Mouse (Mus musculus) forebrain, embryonic 10.5 days (tissue): ENCODE data around the gene Cd248. TPM values are rescaled to one million over a fixed set of nuclear protein-coding genes. Genes with fewer than 3 reads are reported as not detected.
A peak's percentile ranks its signal among the peaks of the same experiment; 100 is the strongest.

Source experiments
- DNase-seq: peaks from one replicate; pipeline ENCODE4 v3.0.0-alpha.2; 2017; ENCODE audit warnings: low spot score; ENCODE audit errors: extremely low spot score
- H3K27ac ChIP-seq: fragments of 300-500 bp; sonication (generic); 2 replicates; pipeline ENCODE4 v1.5.1; 2016; ENCODE audit warnings: mild to moderate bottlenecking
- H3K27me3 ChIP-seq: fragments of 300-500 bp; sonication (generic); 2 replicates; pipeline ENCODE4 v1.6.1; 2016; ENCODE audit warnings: mild to moderate bottlenecking; ENCODE audit not compliant: poor library complexity, severe bottlenecking
- H3K36me3 ChIP-seq: fragments of 300-500 bp; sonication (generic); replicated peaks from 2 replicates; pipeline ENCODE4 v1.6.1; 2016; ENCODE audit warnings: mild to moderate bottlenecking, moderate library complexity
- H3K4me1 ChIP-seq: fragments of 300-500 bp; sonication (generic); 2 replicates; pipeline ENCODE4 v1.6.1; 2016
- H3K4me3 ChIP-seq: fragments of 300-500 bp; sonication (generic); 2 replicates; pipeline ENCODE4 v1.5.1; 2016; ENCODE audit warnings: mild to moderate bottlenecking, moderate library complexity
- H3K9me3 ChIP-seq: fragments of 300-500 bp; sonication (generic); 2 replicates; pipeline ENCODE4 v1.6.1; 2016; ENCODE audit warnings: mild to moderate bottlenecking, moderate library complexity
- WGBS: fragments of 180-500 bp; shearing (Covaris S2); methylation state at CpG from one replicate; pipeline ENCODE4 v1.1.7; 2016; 5-methylcytosine and 5-hydroxymethylcytosine counted together
- polyA plus RNA-seq: library from polyadenylated mRNA; unstranded; fragments of >200 nt; fragmentation: Nextera tagmentation; extraction: Ambion mirVana; gene quantifications from 2 replicates; pipeline ENCODE4 v1.2.1, GENCODE M21; 2016

Cd248 gene
- polyA plus RNA-seq, 1 experiment from 2014 or later = 15.9 TPM

DNA sequence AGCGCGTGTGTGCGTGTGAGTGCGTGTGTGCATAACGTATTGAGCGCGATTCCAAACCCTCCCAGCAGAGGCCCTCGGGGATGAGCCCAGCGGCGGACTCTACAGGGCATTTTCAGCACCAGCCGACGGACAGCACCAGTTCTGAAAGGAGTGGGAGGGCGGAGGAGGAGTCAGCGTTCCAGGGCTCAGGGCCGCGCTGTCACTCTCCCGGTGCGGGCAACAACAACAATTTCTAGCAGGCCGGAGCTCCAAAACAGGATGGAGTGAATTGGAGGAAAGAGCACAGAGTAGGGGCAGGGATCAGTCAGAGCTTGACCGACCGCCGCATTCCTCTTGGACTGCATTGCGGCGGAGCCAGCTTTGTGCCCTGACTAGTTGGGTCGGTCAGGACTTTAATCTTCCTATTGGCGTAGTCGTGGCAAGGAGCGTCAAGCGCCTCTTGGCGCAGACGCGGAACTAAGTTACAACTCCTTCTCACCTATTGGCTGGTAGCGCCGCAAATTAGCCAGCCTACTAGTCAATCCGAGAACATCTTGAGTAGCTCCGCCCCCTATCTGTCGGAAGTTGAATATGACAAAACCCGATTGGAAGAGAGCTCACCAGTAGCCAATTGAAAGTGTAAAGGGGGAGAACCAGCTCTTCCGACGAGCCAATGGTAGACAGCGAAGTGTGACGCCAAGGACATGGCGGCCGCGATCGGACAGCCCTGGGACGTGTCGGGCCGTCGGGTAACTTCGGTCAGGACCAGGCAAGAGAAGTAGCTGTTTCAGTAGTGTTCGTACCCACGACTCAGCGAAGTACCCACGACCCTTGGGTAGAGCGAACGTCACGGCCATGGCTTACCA lies 20.2 kb downstream of the Cd248 start, which contains the start of gene Yif1a:
Gene Yif1a, plus strand, starts transcription at position 655 of the 845 bp plus-strand sequence.
- Histone ChIP-seq H3K27ac (peak within 1 kb of the TSS; percentile 83), H3K4me3 (peak within 1 kb of the TSS; percentile 90), H3K4me1 (peaks cover 36% of the 10 kb centered on the region), H3K27me3 (peaks cover 40% of the 10 kb centered on the region), H3K36me3 (peaks cover 34% of the 10 kb centered on the region), H3K9me3 (no peaks in the 10 kb centered on the region)
- under 1% methylated on average over 58 of the region's 58 CpGs for WGBS
- peak; percentile 93 for DNase-seq

DNA sequence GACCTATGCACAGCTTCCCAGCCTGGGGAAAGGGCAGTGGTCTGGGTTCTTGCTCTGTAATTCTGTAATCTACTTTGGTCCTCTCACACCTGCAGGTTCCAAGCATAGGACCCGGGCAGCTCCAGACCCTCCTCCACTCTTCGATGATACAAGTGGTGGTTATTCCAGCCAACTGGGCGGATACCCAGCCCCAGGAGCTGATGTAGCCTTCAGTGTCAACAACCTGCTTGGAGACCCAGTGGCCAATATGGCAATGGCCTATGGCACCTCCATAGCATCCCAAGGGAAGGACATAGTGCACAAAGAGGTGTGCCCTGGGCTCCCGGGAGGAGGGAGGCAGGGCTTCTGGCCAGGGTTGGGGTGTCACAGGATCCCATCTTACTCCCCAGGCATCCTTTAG lies 21.4 kb downstream of the Cd248 start:
- H3K27ac ChIP-seq = no peak overlapping the region
- peaks cover 42% of the 10 kb centered on the region for H3K36me3 ChIP-seq
- H3K4me3 ChIP-seq = peak overlapping the region; percentile 90
- 91% methylated on average over 4 of the region's 4 CpGs for WGBS
- no peak for DNase-seq
- H3K9me3 ChIP-seq = no peaks in the 10 kb centered on the region
- H3K4me1 ChIP-seq = peaks cover 46% of the 10 kb centered on the region
- H3K27me3 ChIP-seq = peaks cover 28% of the 10 kb centered on the region

DNA sequence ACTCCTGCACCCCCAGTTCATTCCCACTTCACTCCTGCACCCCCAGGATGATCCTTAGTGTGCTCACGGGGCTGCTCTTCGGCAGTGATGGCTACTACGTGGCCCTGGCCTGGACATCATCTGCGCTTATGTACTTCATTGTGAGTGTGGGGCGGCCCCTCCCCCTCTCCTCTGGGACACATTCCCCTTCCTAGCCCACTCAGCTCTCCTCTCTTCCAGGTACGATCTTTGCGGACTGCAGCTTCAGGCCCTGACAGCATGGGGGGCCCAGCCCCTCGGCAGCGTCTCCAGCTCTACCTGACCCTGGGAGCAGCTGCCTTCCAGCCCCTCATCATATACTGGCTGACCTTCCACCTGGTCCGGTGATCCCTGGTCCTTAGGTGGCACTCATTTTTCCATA lies 24.2 kb downstream of the Cd248 start:
- Histone ChIP-seq H3K4me3 (no peak overlapping the region), H3K4me1 (peaks cover 60% of the 10 kb centered on the region), H3K36me3 (peaks cover 42% of the 10 kb centered on the region), H3K9me3 (no peaks in the 10 kb centered on the region), H3K27me3 (peaks cover 26% of the 10 kb centered on the region; the same call in 1 of the 2 replicates), H3K27ac (no peak overlapping the region)
- WGBS = 90% methylated on average over 10 of the region's 10 CpGs
- no peak for DNase-seq

DNA sequence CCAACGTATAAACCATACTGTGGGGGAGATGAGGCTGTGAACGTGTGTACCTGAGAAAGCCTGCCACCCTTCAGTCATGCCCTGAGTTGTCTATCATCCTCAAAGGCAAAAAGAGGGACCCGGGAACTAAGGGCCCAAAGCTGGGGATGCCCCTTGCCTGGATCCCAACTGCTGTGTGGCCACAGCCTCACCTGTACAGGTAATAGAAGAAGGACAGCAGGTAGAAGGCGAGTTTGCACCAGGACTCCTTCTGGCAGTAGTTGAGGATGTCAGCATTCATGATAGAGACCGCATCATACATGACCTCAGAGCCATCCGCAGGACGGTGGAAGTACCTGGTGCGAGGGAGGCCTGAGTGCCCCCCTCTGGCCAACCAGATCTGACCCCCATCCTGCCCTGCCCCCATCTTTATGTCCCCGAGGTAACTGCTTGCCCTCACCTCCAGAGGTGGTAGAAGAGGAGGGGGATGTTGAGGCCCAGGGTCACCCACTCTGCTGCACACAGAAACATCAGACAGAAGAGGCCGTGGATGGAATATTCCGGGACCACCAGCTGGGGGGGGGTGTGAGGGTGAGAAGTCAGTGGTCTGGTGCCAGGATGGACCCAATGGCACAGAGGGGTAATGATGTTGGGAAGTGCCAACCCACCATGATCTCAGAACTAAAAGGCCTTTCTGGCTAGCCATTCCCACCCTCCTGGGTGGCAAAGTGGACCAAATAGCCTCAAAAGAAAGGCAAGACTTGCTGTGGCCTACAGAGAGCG lies 25.8 kb downstream of the Cd248 start:
- Histone ChIP-seq H3K27me3 (peaks cover 26% of the 10 kb centered on the region; the same call in 1 of the 2 replicates), H3K9me3 (no peaks in the 10 kb centered on the region), H3K4me1 (peaks cover 65% of the 10 kb centered on the region), H3K4me3 (peak overlapping the region; percentile 70; the same call in 1 of the 2 replicates), H3K27ac (0 out of 2 replicates have a peak overlapping the region, but pooled peaks have one; percentile 9), H3K36me3 (peaks cover 42% of the 10 kb centered on the region)
- WGBS = 74% methylated on average over 12 of the region's 12 CpGs
- no peak for DNase-seq

DNA sequence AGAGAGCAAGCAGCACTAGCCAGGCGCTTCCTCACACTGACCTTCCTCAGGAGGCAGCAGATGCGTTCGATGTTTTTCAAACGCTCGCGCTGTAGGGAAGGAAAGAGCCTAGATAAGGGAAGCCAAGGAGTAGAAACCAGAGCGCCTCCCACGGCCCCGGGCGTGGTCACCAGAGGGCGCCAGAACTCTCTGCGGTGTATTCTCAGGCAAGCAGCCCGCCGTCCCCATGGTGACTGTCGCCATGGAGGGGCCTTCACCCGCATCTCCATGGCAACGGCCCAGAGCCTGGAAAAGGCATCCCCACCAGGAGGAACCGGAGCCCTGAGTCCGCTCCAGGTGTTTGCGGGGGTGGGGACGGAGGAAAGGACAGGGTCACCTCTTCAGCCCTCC lies 26.4 kb downstream of the Cd248 start:
- peaks cover 26% of the 10 kb centered on the region; the same call in 1 of the 2 replicates for H3K27me3 ChIP-seq
- DNase-seq = peak; percentile 97
- H3K9me3 ChIP-seq = no peaks in the 10 kb centered on the region
- peaks cover 45% of the 10 kb centered on the region for H3K36me3 ChIP-seq
- peaks cover 65% of the 10 kb centered on the region for H3K4me1 ChIP-seq
- WGBS = under 1% methylated on average over 21 of the region's 21 CpGs
- H3K27ac ChIP-seq = peak overlapping the region; percentile 9; the same call in 1 of the 2 replicates
- peak overlapping the region; percentile 70 for H3K4me3 ChIP-seq

DNA sequence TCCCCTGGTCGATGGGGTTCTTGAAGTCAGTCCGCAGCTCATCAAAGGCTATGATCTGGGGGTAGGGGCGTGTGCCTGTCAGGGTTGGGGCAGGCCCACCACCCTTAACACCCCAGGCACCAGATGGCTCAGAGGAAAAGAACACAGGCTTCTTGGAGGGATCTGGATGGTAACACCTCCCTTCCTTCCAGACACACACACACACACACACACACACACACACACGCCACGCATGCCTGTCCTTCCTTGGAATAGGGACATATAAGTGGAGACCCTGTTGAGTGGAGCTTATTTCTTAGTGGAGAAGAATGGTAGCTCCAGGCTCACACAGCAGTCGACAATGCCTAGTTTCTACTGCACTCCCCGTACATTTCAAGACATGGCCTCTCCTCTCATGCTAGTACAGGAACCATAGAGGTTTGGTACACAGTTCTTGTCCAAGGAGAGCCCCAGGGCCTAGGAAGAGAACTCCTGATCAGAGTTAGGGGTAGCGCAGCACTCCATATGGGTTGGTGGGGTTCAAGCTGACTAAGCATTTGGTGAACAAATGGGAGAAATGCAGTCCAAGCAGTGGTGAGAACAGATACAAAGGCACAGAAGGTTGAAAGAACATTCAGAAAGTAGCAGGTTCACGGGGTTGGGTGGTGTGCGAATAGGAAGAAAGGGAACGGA lies 27.0 kb downstream of the Cd248 start:
- Histone ChIP-seq H3K9me3 (no peaks in the 10 kb centered on the region), H3K4me1 (peaks cover 66% of the 10 kb centered on the region), H3K36me3 (peaks cover 47% of the 10 kb centered on the region), H3K27me3 (peaks cover 26% of the 10 kb centered on the region; the same call in 1 of the 2 replicates), H3K27ac (peak overlapping the region; percentile 9; the same call in 1 of the 2 replicates), H3K4me3 (peak overlapping the region; percentile 70)
- WGBS = 53% methylated on average over 11 of the region's 11 CpGs
- DNase-seq = no peak

DNA sequence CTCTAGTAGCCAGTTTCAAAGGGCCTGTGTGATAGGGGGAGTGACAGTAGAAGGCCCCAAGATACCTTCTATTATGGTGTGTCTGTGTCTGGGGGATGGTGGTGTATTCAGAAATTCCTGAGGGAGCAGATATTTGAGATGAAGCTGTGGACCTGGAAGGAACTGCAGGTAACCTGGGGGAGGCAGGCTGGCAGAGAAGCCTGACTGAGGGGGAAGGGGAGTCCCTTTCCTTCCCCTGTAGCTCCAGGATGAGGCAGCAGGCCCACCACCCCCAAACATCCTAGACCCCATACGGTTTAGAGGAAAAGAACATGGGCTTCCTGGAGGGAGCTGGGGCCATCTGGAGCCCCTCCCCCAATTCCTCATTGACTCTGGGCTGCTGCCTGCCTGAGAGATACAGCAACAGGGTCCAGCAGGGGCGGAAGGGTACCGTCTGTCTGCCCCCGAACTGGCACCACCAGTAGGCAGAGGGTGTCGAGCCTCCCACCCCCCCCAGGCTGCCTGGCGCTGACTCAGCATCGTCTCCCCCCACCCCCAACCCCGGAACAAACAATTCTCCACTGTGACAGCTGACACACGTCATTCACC lies 28.1 kb downstream of the Cd248 start:
- H3K27ac ChIP-seq = no peak overlapping the region
- peak overlapping the region; percentile 70 for H3K4me3 ChIP-seq
- peaks cover 71% of the 10 kb centered on the region for H3K4me1 ChIP-seq
- 18% methylated on average over 9 of the region's 9 CpGs for WGBS
- no peaks in the 10 kb centered on the region for H3K9me3 ChIP-seq
- peaks cover 26% of the 10 kb centered on the region; the same call in 1 of the 2 replicates for H3K27me3 ChIP-seq
- H3K36me3 ChIP-seq = peaks cover 49% of the 10 kb centered on the region
- no peak for DNase-seq

DNA sequence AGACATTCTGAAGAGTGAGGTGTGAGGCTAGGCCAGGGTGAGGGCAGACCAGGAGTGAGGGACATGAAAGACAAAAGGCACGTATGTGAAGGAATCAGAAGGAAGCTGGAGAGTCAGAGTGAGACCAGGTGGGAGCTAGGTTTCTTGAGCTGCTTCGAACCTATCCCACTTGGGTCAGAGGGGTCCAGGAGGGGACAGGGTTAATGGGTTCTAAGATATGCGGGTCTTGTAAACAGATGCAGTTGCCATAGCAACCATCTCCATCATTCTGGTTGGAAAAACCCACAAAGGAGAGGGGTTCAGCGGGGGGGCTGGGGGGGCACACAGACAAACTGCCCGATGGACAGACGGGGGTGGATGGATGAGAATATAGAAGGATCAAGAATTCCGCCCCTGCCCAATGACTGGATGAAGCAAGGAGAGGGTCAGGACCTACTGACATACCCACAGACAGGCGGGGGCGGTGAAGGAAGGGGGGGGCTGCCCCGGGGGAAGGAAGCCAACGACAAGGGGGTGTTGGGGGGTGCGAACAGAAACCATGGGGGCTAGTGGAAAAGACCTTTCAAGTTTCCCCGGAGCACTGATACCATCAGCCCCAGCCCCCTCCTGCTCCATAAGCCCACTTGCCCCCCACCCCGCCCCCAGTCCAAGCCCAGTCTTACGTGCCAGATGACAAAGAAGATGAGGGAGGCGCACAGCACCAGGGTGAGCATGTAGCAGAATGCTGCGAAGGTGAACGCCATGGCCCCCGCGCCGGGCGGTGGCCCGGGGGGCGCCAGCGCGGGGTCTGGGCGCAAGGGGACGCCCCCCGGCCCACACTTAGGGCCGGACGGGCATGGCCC lies 29.9 kb downstream of the Cd248 start:
- Histone ChIP-seq H3K27ac (peak overlapping the region; percentile 92), H3K9me3 (no peaks in the 10 kb centered on the region), H3K27me3 (peaks cover 26% of the 10 kb centered on the region; the same call in 1 of the 2 replicates), H3K4me3 (peak overlapping the region; percentile 70), H3K36me3 (peaks cover 49% of the 10 kb centered on the region), H3K4me1 (peaks cover 71% of the 10 kb centered on the region)
- 7% methylated on average over 21 of the region's 31 CpGs for WGBS
- no peak for DNase-seq

DNA sequence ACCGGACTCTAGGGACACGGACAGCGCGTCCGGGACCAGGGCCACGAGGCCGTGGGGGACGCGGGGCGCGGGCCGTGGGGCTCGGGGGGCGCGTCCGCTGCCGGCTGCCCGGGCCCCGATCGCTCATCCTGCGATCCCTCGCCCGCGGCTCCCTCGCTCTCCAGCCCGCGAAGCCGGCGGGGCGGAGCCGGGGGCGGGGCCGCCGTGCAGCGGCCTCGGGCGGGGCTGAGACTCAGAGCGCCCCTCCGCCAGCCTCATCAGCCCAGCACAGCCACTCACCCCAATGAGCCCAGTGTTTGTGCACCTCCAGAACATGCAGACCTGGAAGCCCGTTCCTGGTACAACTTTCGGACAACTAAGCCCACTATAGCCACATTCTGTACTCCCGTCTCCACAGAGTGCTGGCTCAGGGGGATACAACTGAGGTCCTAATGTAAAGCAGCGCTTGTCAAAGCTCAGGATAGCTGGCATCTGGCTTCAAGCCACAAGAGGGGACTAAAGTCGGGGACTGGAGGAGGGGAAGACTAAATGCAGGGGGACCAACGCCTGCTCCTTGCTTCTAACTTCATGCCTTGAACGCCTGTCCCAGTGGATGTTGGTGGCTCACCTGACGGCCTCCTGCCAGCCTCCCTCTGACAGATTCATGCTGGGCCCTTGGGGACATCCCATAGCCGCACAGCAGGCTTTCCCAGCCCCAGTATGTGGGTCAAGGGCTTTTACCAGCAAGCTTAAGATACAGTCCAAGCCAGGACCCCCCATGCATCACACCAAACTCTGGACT lies 30.7 kb downstream of the Cd248 start, which contains the start of gene Cnih2:
Gene Cnih2, minus strand, starts transcription at position 159 of the 781 bp plus-strand sequence.
- Histone ChIP-seq H3K4me3 (peak within 1 kb of the TSS; percentile 70), H3K9me3 (no peaks in the 10 kb centered on the region), H3K4me1 (peaks cover 68% of the 10 kb centered on the region), H3K27ac (peak within 1 kb of the TSS; percentile 92), H3K27me3 (peaks cover 26% of the 10 kb centered on the region; the same call in 1 of the 2 replicates), H3K36me3 (peaks cover 49% of the 10 kb centered on the region)
- 4% methylated on average over 42 of the region's 48 CpGs for WGBS
- peak; percentile 64 for DNase-seq

DNA sequence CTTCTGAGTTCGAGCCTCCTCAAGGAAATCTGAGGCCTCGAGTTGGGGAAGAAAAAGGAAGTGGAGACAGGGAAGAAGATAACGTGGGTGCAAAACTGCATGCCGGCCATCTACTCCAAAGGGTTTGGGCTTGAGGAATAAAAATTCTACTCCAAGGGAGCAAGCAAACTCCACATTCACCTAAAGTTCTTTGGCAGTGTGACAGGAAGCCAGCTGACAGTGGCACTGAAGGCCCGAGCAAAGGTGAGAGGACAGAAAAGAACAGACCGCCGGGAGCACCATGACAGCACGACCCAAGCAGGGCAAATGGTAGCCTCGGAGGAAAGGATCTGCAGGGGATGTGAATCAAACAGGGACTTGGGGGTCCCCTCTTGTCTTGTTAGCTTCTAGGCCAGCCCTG lies 38.2 kb downstream of the Cd248 start:
- Histone ChIP-seq H3K27ac (peak overlapping the region; percentile 96), H3K9me3 (no peaks in the 10 kb centered on the region), H3K4me1 (peaks cover 33% of the 10 kb centered on the region), H3K4me3 (peak overlapping the region; percentile 84), H3K36me3 (peaks cover 79% of the 10 kb centered on the region), H3K27me3 (no peaks in the 10 kb centered on the region)
- WGBS = 32% methylated on average over 9 of the region's 9 CpGs
- no peak for DNase-seq

DNA sequence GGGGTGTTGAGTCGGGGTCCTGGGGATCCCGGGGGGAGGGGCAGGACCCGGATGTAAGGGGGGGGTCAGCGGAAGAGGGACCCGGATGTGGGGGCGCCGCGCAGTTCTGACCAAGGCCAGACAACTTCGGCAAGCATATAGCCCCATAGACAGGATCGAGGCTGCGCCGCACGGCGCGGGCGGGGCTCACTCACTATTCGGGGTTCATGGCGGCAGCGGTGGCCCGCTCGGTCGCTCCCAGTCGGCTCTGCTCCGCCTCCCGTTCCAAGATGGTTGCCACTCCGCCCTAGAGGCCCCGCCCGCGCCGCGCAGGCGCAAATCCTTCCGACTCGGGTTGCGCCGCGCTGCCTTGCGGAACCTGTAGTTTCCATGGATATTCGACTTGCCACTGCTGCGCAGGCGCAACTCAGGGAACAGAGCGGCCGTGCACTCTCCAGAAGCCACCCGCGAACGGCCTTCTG lies 38.9 kb downstream of the Cd248 start, which contains the start of gene Rab1b:
Gene Rab1b, minus strand, starts transcription at position 342 of the 461 bp plus-strand sequence.
- Histone ChIP-seq H3K4me3 (peak within 1 kb of the TSS; percentile 84), H3K36me3 (peaks cover 79% of the 10 kb centered on the region), H3K27me3 (no peaks in the 10 kb centered on the region), H3K27ac (peak within 1 kb of the TSS; percentile 96), H3K9me3 (no peaks in the 10 kb centered on the region), H3K4me1 (peaks cover 33% of the 10 kb centered on the region)
- WGBS = under 1% methylated on average over 46 of the region's 46 CpGs
- peak; percentile 97 for DNase-seq
